Mouse (Mus musculus) CH12.LX (cell line): ENCODE measurements around the gene Cald1. TPM values are rescaled to one million over a fixed set of nuclear protein-coding genes. Genes with fewer than 3 reads are reported as not detected.

Experiments used
- DNase-seq: peaks from one replicate; pipeline ENCODE4 v3.0.0-alpha.2; 2013; ENCODE audit errors: extremely low read depth
- H3K27ac ChIP-seq: 2 replicates; pipeline ENCODE4 v1.5.1; 2012; ENCODE audit warnings: low read depth, mild to moderate bottlenecking, control low read depth, moderate library complexity; ENCODE audit not compliant: insufficient read depth
- H3K27me3 ChIP-seq: replicated peaks from 2 replicates; pipeline ENCODE3; 2012; ENCODE audit warnings: inconsistent platforms
- H3K36me3 ChIP-seq, 2 experiments: replicated peaks in 1 of 2; 2 replicates each; pipeline versions ENCODE3 to v1.6.1; 2012; ENCODE audit warnings: inconsistent platforms in 1 of 2, low read length in 1 of 2, mild to moderate bottlenecking in 1 of 2, mixed read lengths in 1 of 2, moderate library complexity in 1 of 2; ENCODE audit not compliant: control insufficient read depth in 1 of 2, insufficient read depth in 1 of 2
- H3K4me1 ChIP-seq, 2 experiments: 2 replicates each; pipeline ENCODE4 v1.6.1; 2012; ENCODE audit warnings: inconsistent platforms in 1 of 2, moderate library complexity in 1 of 2; ENCODE audit not compliant: insufficient read depth in 2 of 2, control insufficient read depth in 1 of 2
- H3K4me2 ChIP-seq: 2 replicates; pipeline ENCODE4 v1.6.1; 2012; ENCODE audit warnings: low read depth, mild to moderate bottlenecking, control low read depth; ENCODE audit not compliant: poor library complexity, insufficient read depth, severe bottlenecking
- H3K4me3 ChIP-seq, 3 experiments: fragments of 150-350 bp in 1 of 3; sonication (generic) in 1 of 3; replicated peaks in 1 of 3; 2 replicates each; pipeline versions ENCODE3 to v1.5.1; 2011 to 2012; ENCODE audit warnings: low read depth in 2 of 3, low read length in 2 of 3, mild to moderate bottlenecking in 2 of 3, moderate library complexity in 2 of 3, control low read depth in 1 of 3, improper control_type of control experiment in 1 of 3, inconsistent platforms in 1 of 3, mixed read lengths in 1 of 3; ENCODE audit not compliant: poor library complexity in 1 of 3
- H3K79me2 ChIP-seq: replicated peaks from 2 replicates; pipeline ENCODE4 v1.6.1; 2012; ENCODE audit warnings: mild to moderate bottlenecking, moderate library complexity; ENCODE audit not compliant: control insufficient read depth, poor library complexity, insufficient read depth, severe bottlenecking; ENCODE audit errors: extremely low read depth
- H3K9ac ChIP-seq: 2 replicates; pipeline ENCODE4 v1.6.1; 2012; ENCODE audit warnings: low read depth, mild to moderate bottlenecking, control low read depth, moderate library complexity; ENCODE audit not compliant: insufficient read depth
- H3K9me3 ChIP-seq: replicated peaks from 2 replicates; pipeline ENCODE3; 2012; ENCODE audit warnings: low read length, inconsistent platforms, mixed read lengths
- CHD1 ChIP-seq: IDR thresholded peaks from 2 replicates; pipeline ENCODE4 v1.6.1; 2012; ENCODE audit warnings: low read depth, low read length, improper control_type of control experiment, inconsistent platforms
- CHD2 ChIP-seq: IDR thresholded peaks from 2 replicates; pipeline ENCODE4 v1.6.1; 2011; ENCODE audit warnings: low read length, improper control_type of control experiment
- CTCF ChIP-seq, 2 experiments: IDR thresholded peaks in 1 of 2; conservative IDR thresholded peaks in 1 of 2; 2 replicates each; pipeline ENCODE4 v1.5.1; 2011 to 2012; ENCODE audit warnings: low read depth in 2 of 2, low read length in 2 of 2, improper control_type of control experiment in 1 of 2, inconsistent platforms in 1 of 2, mild to moderate bottlenecking in 1 of 2, moderate library complexity in 1 of 2
- E2F4 ChIP-seq: IDR thresholded peaks from 2 replicates; pipeline ENCODE4 v1.6.1; 2011; ENCODE audit warnings: low read depth, low read length, improper control_type of control experiment; ENCODE audit not compliant: insufficient replicate concordance
- ETS1 ChIP-seq: conservative IDR thresholded peaks from 2 replicates; pipeline ENCODE4 v1.6.1; 2012; ENCODE audit warnings: low read depth, mild to moderate bottlenecking, inconsistent platforms, low read length, improper control_type of control experiment, moderate library complexity
- GABPA ChIP-seq: IDR thresholded peaks from 2 replicates; pipeline ENCODE4 v1.6.1; 2012; ENCODE audit warnings: low read depth, low read length, improper control_type of control experiment, inconsistent platforms; ENCODE audit not compliant: insufficient replicate concordance
- IRF4 ChIP-seq: IDR thresholded peaks from 2 replicates; pipeline ENCODE4 v1.6.1; 2014; ENCODE audit warnings: low read depth, mild to moderate bottlenecking, inconsistent platforms, low read length, improper control_type of control experiment
- JUN ChIP-seq: IDR thresholded peaks from 2 replicates; pipeline ENCODE4 v1.6.1; 2011; ENCODE audit warnings: low read depth, mild to moderate bottlenecking, low read length, improper control_type of control experiment, moderate library complexity; ENCODE audit not compliant: insufficient read depth
- MAFK ChIP-seq: IDR thresholded peaks from 2 replicates; pipeline ENCODE4 v1.6.1; 2011; ENCODE audit warnings: low read length, improper control_type of control experiment; ENCODE audit not compliant: insufficient replicate concordance
- MEF2A ChIP-seq: IDR thresholded peaks from 2 replicates; pipeline ENCODE4 v1.6.1; 2014; ENCODE audit warnings: low read depth, mild to moderate bottlenecking, inconsistent platforms, low read length, improper control_type of control experiment, borderline replicate concordance
- NELFE ChIP-seq: IDR thresholded peaks from 2 replicates; pipeline ENCODE4 v1.6.1; 2011; ENCODE audit warnings: low read depth, low read length, improper control_type of control experiment
- NRF1 ChIP-seq: IDR thresholded peaks from 2 replicates; pipeline ENCODE4 v1.6.1; 2014; ENCODE audit warnings: low read depth, mild to moderate bottlenecking, inconsistent platforms, low read length, improper control_type of control experiment, moderate library complexity
- PAX5 ChIP-seq: IDR thresholded peaks from 2 replicates; pipeline ENCODE4 v1.6.1; 2012; ENCODE audit warnings: low read length, inconsistent platforms, mixed read lengths
- POLR2A ChIP-seq: IDR thresholded peaks from 2 replicates; pipeline ENCODE4 v1.6.1; 2011; ENCODE audit warnings: low read depth, mild to moderate bottlenecking, improper control_type of control experiment, low read length
- SIN3A ChIP-seq: IDR thresholded peaks from 2 replicates; pipeline ENCODE4 v1.6.1; 2012; ENCODE audit warnings: low read length, improper control_type of control experiment, inconsistent platforms
- SMC3 ChIP-seq: IDR thresholded peaks from 2 replicates; pipeline ENCODE4 v1.6.1; 2011; ENCODE audit warnings: low read depth, low read length, improper control_type of control experiment
- TBP ChIP-seq: conservative IDR thresholded peaks from 2 replicates; pipeline ENCODE4 v1.6.1; 2011; ENCODE audit warnings: low read depth, low read length, improper control_type of control experiment
- TCF12 ChIP-seq: IDR thresholded peaks from 2 replicates; pipeline ENCODE4 v1.6.1; 2014; ENCODE audit warnings: low read depth, mild to moderate bottlenecking, inconsistent platforms, low read length, improper control_type of control experiment
- UBTF ChIP-seq: IDR thresholded peaks from 2 replicates; pipeline ENCODE4 v1.6.1; 2012; ENCODE audit warnings: low read depth, mild to moderate bottlenecking, inconsistent platforms, low read length, improper control_type of control experiment, moderate library complexity
- USF1 ChIP-seq: IDR thresholded peaks from 2 replicates; pipeline ENCODE4 v1.6.1; 2014; ENCODE audit warnings: low read depth, mild to moderate bottlenecking, inconsistent platforms, low read length, improper control_type of control experiment
- USF2 ChIP-seq: conservative IDR thresholded peaks from 2 replicates; pipeline ENCODE4 v1.6.1; 2011; ENCODE audit warnings: low read depth, low read length, improper control_type of control experiment
- ZC3H11A ChIP-seq: IDR thresholded peaks from 2 replicates; pipeline ENCODE4 v1.6.1; 2012; ENCODE audit warnings: low read depth, mild to moderate bottlenecking, inconsistent platforms, low read length, improper control_type of control experiment
- ZKSCAN1 ChIP-seq: IDR thresholded peaks from 2 replicates; pipeline ENCODE4 v1.6.1; 2012; ENCODE audit warnings: low read depth, inconsistent platforms, low read length, improper control_type of control experiment, borderline replicate concordance
- dilution Hi-C: fragments of 300-500 bp; cut with MboI; formaldehyde crosslinking; loops from 2 replicates; pipeline ENCODE4 v1.14.3; 2020; ENCODE audit warnings: low sequenced_read_pairs; ENCODE audit not compliant: extremely low pct_unique_long_range_greater_than_20kb, extremely low pct_ligation_motif_present
- in situ Hi-C: fragments of 300-500 bp; cut with MboI; formaldehyde crosslinking; loops from 3 replicates; pipeline ENCODE4 v1.14.3; 2019; ENCODE audit warnings: low sequenced_read_pairs, low pct_ligation_motif_present, low pct_unique_long_range_greater_than_20kb, mixed read lengths
- polyA plus RNA-seq: library from polyadenylated mRNA; unstranded; fragments of >175 nt; gene quantifications from 2 replicates; pipeline ENCODE4 v1.2.1, GENCODE M21; 2012; ENCODE audit warnings: low read depth; ENCODE audit not compliant: insufficient read length
- total RNA-seq, 2 experiments: library from RNA; depleted of rRNA; stranded (reverse); fragments of 300-350 nt in 1 of 2; fragments of >200 nt in 1 of 2; gene quantifications; 2 replicates each; pipeline ENCODE4 v1.2.3; 2012 to 2014

Gene Cald1
- total and polyA plus RNA-seq, 3 experiments = 0.55 to 4.0 (median 1.1) TPM

- dilution Hi-C loops (no loop called here), in situ Hi-C loops (no loop called here)
- H3K27me3 ChIP-seq = no peaks in the 10 kb centered on the region
- H3K9ac ChIP-seq = no peak overlapping the region
- no peaks in the 10 kb centered on the region for H3K9me3 ChIP-seq
- DNase-seq = peak; percentile 24
- H3K79me2 ChIP-seq = no peaks in the 10 kb centered on the region
- H3K4me1 ChIP-seq = peaks cover 2 to 15% of the 10 kb centered on the region in 2 experiments; a peak in 3 of 4 replicates
- H3K36me3 ChIP-seq = no peaks in the 10 kb centered on the region
- peak overlapping the region; percentile 98 for H3K4me2 ChIP-seq
- H3K27ac ChIP-seq = no peak overlapping the region
- TF ChIP-seq IRF4 = 0 out of 2 replicates have a peak, but pooled peaks have one; percentile 26
- no peak for TF ChIP-seq MAFK
- H3K4me3 ChIP-seq = no peak overlapping the region
Observed at GRCm38 (mm10) chr6:34776396-34776795, 178.1 kb downstream of the Cald1 start.

- dilution Hi-C loops = no loop called here
Observed at GRCm38 (mm10) chr6:34777094-34777493, 178.8 kb downstream of the Cald1 start.

DNA sequence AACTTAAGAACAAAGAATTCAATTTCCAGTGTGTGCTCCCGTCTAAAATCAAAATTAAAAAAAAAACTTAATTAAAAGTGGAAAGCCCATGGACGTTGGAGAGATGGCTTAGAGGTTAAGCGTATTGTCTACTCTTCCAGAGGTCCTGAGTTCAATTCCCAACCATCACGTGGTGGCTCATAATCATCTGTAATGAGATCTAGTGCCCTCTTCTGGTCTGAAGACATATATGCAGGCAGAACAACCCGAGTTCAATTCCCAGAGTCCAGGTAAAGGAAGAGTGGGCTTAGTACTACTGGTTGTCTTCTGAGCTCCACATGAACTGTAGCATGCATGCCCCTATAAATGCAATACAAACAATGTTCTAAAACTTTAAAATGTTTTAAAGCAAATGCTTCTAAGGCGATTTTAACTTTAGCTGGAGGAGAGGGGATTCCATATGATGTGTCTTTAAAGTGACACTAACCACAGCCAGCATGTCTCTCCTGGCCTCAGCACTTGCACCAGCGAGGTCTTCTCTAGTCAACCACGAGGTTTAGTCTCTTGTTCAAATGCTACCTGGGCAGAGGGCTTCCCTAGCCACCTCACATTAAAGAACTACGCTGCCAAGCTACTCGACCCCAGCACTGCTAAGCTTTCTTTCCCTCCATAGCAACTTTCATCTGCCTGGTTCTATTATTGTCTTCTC lies 179.8 kb downstream of the Cald1 start:
- peak; percentile 13 for DNase-seq
- Histone ChIP-seq H3K9me3 (no peaks in the 10 kb centered on the region), H3K4me1 (peaks cover 2 to 15% of the 10 kb centered on the region in 2 experiments; a peak in 3 of 4 replicates), H3K9ac (no peak overlapping the region), H3K79me2 (no peaks in the 10 kb centered on the region), H3K27me3 (no peaks in the 10 kb centered on the region), H3K27ac (no peak overlapping the region), H3K36me3 (no peaks in the 10 kb centered on the region), H3K4me3 (no peak overlapping the region), H3K4me2 (no peak overlapping the region)
- dilution Hi-C loops (no loop called here), in situ Hi-C loops (no loop called here)
- no peak for TF ChIP-seq CHD1
- peak; percentile 34 for TF ChIP-seq USF2
- no peak for TF ChIP-seq UBTF
- no peak for TF ChIP-seq SIN3A
- no peak for TF ChIP-seq PAX5
- TF ChIP-seq ZC3H11A = no peak
- peak; percentile 30 to 42 for TF ChIP-seq CTCF (conservative IDR thresholded peaks at IDR 0.05 in 1 of 2, IDR thresholded peaks at IDR 0.05 in 1 of 2; ENCODE audit: low read depth in 2 of 2, low read length in 2 of 2)
- no peak for TF ChIP-seq NELFE
- TF ChIP-seq ZKSCAN1 = no peak
- no peak for TF ChIP-seq E2F4
- TF ChIP-seq USF1 = peak; percentile 64
- no peak for TF ChIP-seq JUN
- no peak for TF ChIP-seq CHD2

More at GRCm38 (mm10) chr6:34777094-34777493, 178.8 kb downstream of the Cald1 start:
- TF ChIP-seq IRF4 = no peak
- TF ChIP-seq TBP = no peak
- no peak for TF ChIP-seq ZKSCAN1
- no peak for TF ChIP-seq POLR2A
- no peak for TF ChIP-seq TCF12
- no peak for TF ChIP-seq MAFK
- no peak for TF ChIP-seq CHD1
- TF ChIP-seq MEF2A = no peak
- TF ChIP-seq GABPA = no peak
- TF ChIP-seq SMC3 = no peak
- no peak for TF ChIP-seq CHD2
- no peak for TF ChIP-seq NRF1
- no peak for TF ChIP-seq ETS1
- no peak for TF ChIP-seq UBTF
- no peaks in the 10 kb centered on the region for H3K36me3 ChIP-seq
- H3K4me2 ChIP-seq = no peak overlapping the region
- H3K4me1 ChIP-seq = peaks cover 2 to 15% of the 10 kb centered on the region in 2 experiments; a peak in 3 of 4 replicates
- H3K27ac ChIP-seq = no peak overlapping the region
- in situ Hi-C loops = no loop called here
- DNase-seq = no peak
- no peaks in the 10 kb centered on the region for H3K27me3 ChIP-seq
- no peaks in the 10 kb centered on the region for H3K9me3 ChIP-seq
- no peak overlapping the region for H3K9ac ChIP-seq
- no peak overlapping the region for H3K4me3 ChIP-seq
- H3K79me2 ChIP-seq = no peaks in the 10 kb centered on the region
